Mouse (Mus musculus) ovary, postnatal 36 days (tissue): Measurements from ENCODE around the gene Lyrm9.

Experiments
- DNase-seq: peaks from one replicate; pipeline ENCODE4 v3.0.0; 2022; ENCODE audit warnings: low spot score, mixed read lengths

Gene Lyrm9

DNA sequence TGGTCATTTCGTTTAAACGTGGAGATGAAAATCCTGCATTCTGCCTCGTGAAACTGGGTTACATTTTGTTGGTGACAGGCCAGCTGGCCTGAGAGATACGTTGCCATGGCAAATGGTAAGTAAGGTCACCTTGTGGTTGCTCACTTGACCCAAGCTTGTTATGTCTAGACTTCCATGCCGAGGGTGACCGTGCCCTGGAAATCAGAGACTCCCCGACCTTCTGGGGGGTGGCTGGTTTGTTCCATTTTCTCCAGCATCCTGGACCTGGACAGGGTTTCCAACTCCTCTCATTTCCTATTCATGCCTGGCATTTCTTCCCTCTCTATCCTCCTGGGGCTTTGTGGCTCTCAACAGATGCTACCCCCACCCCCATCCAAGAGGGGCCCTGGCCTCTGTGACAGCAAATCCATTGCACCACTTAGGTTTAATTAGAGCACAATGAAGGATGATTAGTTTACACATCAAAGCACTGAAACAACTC lies 11.9 kb upstream of the Lyrm9 start:
- DNase-seq = peak; percentile 80

DNA sequence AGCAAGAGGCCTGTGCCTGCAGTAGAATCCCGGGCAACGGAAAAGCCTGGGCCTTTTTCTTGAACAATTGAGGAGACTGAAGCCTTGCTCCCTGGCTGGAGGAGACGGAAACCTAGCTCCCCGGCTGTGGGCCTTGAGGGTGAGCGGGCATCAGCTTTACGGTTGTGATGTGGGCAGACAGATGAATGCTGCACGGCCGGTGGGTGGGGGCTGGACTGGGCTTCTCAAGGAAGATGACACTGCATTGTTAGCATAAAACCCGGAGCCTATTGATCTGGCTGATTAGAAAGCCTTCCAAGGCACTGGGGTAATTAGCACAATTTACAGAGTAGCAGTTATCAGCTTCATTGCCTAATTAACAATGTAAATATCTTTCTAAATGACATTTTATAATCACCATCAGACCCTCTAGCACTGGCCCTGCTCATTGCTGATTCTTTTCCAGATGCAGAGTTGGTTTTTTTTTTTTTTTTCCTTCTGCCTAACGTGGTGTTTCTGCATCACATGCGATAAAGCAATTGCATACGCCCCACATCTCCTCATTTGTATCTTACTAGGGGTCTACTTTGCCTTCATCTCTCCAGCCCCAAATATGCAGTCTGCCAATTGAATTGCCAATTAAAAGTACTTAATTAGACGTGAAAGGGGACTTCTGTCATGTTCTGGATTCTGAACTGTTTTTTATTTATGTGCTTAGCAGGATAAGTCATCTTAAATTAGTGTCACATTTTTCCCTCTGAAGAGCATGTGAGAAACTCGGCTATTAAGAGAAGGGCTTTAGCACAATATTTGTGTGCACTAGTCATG lies 10.2 kb upstream of the Lyrm9 start:
- no peak for DNase-seq

- no peak for DNase-seq
Observed at GRCm38 (mm10) chr11:78817311-78818022, 8.9 kb upstream of the Lyrm9 start.

GRCm38 (mm10) chr11:78820337-78821000 lies 5.9 kb upstream of the Lyrm9 start:
- no peak for DNase-seq

DNA sequence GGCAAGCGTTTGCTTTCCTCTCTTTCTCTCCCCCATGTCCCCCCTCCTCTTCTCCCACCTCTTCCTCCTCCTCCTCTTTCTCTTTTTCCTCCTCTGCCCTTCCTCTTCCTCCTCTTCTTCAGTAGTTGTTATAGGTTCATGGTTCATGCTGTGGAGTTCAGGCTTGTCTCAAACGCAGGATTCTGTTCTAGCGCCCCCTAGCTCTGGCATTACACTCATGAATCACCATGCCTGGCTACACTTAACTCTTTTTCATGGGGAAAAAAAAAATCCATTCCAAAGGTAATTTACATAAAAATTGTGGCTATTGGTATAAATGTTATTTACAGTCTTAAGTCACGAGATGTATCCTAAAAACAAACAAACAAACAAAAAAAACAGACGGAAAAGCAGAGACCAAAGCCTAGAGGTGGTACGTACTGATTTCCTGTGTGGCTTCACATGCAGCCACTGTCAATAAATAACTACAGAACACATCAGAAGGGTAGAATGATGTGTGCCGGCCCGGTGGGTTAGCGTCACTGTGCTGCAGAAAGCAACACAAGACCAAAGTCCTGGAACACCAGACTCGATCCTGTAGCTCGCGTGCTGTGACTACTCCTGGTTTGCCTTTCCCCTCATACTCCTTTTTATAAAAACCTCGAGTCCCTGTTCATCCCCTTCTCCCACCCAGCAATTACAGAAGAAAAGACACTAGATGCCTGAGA lies 3.4 kb upstream of the Lyrm9 start:
- no peak for DNase-seq

- peak; percentile 46 for DNase-seq
Observed at GRCm38 (mm10) chr11:78827546-78827945, 1.2 kb downstream of the Lyrm9 start.

DNA sequence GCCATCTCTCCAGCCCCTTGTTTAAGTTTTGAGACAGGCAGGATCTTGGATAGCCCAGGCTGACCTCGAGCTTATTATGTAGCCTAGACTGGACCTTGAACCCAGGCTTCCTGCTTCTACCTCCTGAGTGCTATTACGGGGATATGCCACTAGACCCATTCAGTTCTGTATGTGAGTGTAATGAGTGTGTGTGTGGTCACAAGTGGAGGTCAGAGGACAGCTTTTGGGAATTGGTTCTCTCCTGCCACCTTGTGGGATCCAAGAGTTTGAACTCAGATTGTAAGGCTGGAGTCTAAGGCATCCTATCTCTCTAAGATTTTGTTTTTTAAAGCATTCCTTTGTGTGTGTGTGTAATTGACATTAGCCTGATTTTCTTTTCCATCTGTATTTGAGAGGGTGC lies 2.0 kb downstream of the Lyrm9 start:
- no peak for DNase-seq

DNA sequence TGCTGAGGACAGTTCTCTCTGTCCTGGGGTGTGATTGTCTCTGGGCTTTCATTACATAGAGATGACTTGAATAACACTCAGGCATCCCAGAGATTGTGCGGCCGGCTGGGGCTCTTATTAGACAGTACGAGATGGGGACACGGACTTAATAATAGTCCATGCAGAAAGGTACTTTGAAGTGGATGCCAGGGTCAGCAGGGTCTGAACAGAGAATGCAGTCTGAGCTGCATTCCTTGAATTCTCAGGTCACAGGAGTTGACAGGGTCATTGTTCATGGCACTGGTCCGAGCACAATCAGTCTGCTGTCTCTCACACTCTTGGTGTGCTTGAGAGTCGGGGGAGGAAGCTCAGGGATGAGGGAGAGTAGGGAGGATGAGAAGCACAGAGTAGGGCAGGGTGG lies 3.0 kb downstream of the Lyrm9 start:
- DNase-seq = no peak

- DNase-seq = no peak
Observed at GRCm38 (mm10) chr11:78830180-78830579, 3.8 kb downstream of the Lyrm9 start.

- no peak for DNase-seq
Observed at GRCm38 (mm10) chr11:78831716-78832115, 5.3 kb downstream of the Lyrm9 start.

DNA sequence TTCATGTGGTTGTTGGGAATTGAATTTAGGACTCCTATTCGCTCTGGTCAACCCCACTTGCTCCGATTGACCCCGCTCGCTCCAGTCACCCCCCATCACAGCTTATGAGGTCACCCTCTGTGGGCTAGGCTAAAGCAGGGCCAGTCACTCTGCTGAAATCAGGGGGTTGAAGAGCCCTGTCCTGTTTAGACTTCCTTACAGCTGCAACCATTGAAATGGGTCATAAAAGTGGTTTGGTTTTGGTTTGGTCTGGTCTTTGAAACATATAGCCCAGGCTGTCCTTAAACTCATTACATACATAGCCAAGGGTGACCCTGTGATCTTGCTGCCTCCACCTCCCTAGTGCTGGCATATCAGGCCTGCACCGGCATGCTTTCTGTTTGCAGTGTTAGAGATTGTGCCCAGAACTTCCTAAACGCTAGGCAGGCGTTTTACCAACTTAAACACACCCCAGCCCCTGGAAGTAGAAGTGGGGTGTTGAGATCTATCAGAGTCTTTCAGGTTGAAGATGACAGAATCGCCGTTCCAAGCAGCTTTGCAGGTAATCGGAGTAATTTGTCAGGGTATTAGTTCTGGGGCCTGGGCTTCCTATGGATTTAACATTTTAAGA lies 5.8 kb downstream of the Lyrm9 start:
- DNase-seq = no peak

- no peak for DNase-seq
Observed at GRCm38 (mm10) chr11:78832816-78833314, 6.5 kb downstream of the Lyrm9 start.

DNA sequence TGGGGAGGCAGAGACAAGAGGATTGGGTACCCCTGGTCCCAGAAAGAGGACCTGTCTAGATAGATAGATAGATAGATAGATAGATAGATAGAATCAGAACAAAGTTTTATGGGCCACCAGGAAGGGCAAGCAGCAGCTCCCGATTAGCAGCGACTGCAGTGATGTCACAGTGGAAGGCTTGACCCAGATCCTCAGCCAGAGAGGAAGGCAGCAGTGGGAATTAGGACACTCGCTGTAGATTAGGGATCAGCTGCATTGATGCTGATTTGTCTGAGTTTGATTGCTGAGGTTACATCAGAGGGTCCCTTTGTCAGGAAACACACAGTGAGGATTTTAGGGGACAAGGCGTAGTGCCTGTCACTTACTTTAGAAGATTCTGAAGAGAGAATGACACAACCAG lies 10.1 kb downstream of the Lyrm9 start:
- DNase-seq = no peak

DNA sequence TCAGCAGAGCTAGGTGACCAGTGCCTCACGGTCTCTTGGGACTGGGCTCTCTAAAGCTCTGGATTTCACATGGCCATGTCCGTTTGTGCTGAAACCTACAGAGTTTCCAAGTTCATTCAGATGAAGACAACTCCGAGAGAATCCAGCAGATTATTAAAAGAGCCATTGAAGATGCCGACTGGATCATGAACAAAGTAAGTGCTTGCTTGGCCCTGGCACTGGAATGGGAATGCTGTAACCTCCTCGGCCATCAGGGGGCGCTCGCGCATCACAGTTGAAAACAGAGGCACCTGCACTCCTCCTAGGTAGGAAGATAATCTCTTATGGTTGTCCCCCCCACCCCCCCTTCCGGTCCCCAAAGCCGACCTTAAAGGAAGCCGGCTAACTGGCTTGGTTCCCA lies 11.6 kb downstream of the Lyrm9 start:
- peak; percentile 67 for DNase-seq

- no peak for DNase-seq
Observed at GRCm38 (mm10) chr11:78839491-78839890, 13.1 kb downstream of the Lyrm9 start.

- no peak for DNase-seq
Observed at GRCm38 (mm10) chr11:78840141-78840540, 13.8 kb downstream of the Lyrm9 start.

- no peak for DNase-seq
Observed at GRCm38 (mm10) chr11:78841987-78842386, 15.6 kb downstream of the Lyrm9 start.

- no peak for DNase-seq
Observed at GRCm38 (mm10) chr11:78846620-78847019, 20.2 kb downstream of the Lyrm9 start.

DNA sequence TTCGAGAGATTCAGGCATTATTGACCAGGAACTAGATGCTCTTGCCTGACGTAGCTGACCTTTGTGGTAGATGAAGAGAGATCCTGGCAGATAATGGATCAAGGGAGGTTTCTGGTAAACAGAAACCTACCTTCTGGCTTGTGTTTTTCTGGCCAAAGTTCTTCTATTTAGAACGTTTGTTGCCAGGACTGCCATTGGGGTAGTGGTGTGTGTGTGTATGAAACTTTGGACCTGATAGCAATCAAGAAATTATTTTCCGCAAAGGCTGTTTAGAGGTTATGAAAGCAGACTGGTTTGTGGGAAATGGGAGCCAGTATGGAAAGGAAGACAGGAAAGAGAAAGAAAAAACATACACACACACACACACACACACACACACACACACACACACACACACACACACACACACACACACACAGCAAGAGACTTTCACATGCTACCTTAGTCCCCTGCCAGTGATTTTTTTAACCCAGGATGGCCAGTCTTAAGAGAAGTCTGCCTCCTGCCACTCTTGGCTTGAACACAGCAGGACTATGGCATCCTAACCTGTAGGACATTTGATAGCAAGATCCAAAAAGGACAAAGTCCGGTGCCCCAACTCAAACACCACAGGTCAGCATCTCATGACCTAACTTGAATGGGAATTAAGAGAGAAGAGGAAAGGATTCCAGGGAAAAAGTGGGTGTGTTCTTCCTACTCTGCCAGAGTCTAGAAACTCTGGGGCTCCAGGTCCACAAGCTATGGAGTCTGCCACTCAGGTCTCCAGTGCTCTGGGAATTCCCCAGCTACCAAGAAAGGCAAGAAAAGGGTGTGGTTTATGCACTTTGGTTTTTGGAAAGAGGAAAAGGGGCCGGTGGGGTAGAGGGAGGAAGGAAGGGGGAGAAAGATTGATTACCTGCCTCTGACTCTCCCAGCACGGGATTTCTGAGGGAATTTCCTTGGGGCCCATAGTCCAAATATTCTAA lies 21.8 kb downstream of the Lyrm9 start:
- no peak for DNase-seq

- no peak for DNase-seq
Observed at GRCm38 (mm10) chr11:78849859-78850258, 23.5 kb downstream of the Lyrm9 start.
